Mouse (Mus musculus): ENCODE measurements around the gene Lonp1.

The Lonp1 gene

DNA sequence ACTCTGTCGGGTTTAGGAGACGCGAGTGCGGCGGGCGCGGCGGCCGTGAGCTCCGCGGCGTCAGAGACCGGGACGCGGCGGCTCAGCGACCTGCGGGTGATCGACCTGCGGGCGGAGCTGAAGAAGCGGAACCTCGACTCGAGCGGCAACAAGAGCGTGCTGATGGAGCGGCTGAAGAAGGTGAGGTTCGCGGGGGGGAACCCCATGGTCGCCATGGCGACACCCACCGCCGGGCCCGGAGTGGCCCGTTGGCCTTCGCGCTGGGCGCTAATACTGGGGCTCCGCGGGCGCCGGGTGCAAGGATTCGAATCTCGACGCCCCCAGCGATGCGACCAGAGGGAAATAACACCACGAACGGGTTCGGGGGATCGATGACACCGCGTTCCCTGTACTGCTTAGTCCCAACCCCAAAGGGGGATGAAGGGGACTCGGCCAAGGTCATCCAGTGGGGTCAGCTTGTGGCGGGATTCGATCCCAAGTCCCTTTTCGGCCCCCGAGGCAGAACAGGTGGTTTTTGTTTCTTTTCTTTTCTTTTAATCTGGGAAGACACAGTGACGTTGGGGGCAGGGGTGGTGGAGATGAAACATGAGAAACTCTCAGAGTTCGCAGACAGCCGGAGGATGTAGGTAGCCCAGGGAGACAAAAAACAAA is 41.4 kb downstream of the Lonp1 start:
- peak in 1 of 2 experiments; percentile 71 for DNase-seq

DNA sequence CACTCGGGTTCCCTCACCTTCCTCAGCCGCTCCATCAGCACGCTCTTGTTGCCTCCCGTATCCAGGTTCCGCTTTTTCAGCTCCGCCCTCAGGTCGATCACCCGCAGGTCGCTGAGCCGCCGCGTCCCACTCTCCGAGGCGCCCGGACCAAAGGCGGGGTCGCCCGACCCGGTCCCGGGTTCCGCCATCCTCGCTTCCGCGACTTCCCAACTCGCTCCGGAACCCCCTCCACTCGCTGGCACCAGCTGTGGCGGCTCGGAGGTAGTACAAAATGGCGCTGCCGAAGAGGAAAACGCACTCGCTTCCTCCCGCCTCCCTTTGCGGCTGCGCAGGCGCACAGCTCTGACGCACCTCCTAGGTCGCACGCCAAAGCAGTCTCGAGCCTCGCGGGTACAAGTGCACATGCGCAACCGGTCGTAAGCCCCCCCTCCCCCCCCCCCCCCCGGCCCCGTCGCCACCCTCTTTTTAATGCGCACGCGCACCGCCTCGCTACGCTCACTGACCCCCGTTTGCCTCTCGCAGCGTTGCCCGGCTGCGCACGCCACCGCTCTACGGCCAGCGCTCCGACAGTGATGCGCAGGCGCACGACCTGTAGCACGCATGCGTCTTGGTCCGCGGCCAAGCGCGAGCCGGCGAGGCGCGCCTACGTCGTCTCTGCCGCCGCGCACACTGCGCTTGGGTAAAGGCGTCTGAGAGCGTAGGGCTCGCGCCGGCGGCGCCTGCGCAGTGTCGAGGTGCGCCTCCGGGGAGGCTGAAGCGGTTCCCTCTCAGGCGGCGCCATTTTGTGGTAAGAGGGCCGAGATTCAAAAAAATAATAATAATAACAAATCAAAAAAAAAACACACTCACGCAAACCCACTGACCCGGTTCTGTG is 42.2 kb downstream of the Lonp1 start, which contains the start of the genes Safb2 and Safb:
TSS of gene Safb2 (minus strand) at position 329 of the 874 bp plus-strand sequence.
TSS of gene Safb (plus strand) at position 569 of the 874 bp plus-strand sequence.
- peak; percentile 99 to 100 for DNase-seq

DNA sequence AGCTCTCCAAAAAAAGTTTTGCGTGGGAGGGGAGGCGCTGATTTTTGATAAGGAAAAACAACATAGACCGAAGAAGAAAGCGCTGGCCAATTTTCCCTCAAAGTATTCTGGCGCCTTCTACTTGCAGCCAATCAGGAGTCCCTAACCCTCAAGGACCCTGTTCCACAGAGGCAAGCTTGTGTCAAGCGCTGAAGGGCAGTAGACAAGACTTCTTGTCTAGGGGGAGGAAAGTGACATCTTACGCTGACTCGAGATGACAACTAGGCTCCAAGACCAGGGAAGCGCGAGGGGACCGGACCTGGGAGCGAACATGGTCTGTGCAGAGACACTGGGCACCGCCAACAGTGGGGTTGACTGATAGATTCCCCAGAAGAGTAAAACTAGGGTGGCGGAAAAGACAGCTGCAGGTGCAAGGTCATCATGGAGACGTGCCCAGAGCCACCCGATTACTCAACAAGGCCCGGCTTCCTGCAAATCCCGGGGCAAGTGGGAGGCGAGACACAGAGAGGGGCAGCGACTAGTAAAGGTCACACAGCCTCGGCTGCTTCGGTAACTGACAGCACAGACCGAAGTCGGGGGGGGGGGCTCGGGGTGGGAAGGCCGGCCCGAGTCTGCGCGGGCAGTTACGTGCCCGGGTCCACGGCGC is 43.0 kb downstream of the Lonp1 start:
- DNase-seq, result peak; percentile 28 to 73

DNA sequence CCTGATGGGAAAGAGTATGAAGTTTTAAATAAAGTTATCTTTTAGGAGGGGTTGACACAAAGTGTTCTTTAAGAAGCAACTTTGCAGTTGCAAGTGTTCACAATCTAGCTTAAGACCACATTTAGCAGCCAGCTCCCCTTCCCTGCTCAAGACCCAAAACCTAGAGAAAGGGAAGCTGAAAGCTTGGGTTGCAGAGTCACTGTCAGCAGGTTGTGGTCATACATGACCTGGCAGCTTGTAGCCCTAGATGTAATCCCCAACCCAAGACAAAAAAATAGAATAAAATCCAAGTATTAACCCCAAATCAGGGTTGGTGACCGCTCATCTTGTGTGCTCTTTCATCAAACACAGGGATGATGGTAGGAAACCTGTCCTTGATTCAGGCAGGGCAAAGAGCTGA is 43.6 kb downstream of the Lonp1 start:
- no peak for DNase-seq

DNA sequence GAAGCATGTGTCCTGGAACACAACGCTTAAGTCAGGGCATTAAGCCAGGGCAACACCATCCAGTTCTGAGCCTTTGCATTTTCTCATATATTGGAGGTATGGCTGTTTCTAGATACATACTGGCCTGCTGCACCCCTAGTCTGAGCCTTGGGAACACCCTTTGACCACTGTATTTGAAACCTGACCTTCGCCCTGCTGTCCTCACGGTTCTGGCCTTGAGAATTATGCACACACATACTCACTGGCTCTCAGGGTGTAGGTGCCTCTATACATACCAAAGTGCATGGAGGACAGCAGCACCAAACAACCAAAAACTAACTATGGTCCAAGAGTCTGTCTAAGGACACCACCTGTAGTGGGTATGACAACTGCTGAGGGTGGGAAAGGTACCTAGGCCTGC is 53.7 kb downstream of the Lonp1 start:
- no peak for DNase-seq

DNA sequence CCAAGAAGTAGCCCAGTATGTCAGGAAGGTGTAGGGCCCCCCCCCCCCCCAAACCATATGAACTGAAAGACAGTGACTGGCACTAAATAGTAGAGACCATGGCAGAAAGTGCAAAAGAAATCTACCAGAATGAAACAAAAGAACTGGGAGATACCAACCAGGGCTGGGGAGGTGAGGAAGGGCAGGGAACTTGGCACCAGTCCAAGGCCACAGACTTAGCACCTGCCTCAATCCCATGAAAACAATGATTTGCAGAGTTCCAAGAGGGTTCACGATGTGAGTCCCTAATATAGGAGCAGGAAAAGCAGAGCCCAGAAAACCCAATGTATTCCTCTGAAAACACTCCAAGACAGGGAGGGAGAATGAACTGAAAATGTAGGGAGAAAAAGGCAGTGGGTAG is 54.5 kb downstream of the Lonp1 start:
- DNase-seq, result peak in 1 of 2 experiments; percentile 48

DNA sequence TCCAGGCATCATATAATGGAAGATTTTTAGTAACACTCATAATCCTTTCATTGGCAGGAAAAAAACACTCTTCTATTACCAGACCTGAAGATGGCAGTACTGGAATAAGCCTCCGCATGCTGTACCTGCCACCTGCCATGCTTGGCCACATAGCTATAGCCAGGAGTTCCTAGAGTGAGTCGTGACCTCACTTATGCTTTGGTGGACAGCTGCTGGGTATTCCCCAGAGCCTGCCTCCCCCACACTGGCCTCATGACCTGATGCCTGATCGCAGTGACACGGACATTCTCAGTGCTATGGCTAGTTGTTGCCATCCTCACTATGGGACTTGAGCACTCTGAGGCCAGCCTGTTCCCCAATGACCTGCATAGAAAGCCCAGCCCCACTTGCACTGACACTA is 56.4 kb downstream of the Lonp1 start:
- DNase-seq, result no peak

DNA sequence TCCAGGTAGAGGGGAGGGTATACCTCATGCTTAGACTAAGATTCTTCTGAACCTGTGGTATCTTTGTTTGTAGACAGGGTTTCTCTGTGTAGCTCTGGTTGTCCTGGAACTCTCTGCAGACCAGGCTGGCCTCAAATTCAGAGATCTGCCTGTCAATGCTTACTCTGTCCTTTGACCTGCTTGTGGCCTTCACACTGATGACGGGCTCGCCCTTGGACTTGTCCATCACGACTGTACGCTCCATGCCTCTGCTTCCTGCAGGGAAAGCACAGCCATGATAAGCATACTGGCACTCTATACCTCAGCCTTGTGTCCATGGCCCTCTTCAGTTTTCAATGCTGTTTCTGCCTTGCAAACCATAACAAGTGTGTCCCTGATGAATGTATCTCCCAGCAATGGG is 59.3 kb downstream of the Lonp1 start:
- no peak for DNase-seq

DNA sequence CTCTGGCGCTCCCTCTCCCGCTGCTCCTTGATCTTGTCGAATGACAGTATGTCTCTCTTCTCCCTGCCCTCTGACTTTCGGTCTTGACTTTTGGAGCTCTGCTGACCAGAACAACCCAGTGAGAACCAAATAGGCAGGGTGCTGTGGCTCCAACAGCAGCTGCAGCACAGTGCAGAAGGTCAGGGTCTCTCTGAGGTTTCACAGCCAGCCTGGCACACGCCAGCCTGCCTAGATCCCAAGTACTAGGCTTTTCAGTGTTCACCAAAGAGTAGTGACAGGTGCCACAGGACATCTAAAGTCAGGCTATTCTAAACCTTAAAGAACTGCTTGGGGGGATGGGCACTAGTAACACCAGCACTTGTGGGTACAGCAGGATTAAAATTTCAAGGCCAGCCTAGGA is 59.8 kb downstream of the Lonp1 start:
- DNase-seq, result no peak

DNA sequence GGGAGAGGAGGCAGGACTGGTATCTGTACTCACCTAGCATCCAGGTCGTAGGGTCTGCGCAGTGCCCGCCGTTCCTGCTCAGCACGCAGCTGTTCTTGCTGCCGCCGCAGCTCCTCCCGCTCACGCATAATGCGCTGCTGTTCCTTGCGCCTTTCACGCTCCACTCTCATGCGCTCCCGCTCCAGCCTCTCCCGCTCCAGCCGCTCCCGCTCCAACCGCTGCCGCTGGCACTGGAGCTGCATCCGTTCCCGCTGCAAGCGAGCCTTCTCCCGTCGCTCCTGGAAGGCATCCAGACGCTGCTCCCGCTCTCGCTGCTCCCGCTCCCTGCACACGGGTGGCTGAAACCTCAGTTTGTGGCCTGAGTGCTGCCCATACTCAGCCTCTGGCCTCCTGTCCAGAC is 60.4 kb downstream of the Lonp1 start:
- DNase-seq, result peak in 1 of 2 experiments; percentile 52

All from cerebellum, postnatal 14 days (tissue).